Mouse (Mus musculus) 3T3-L1 (cell line): Measurements from ENCODE around the gene BC004004.
A peak's percentile ranks its signal among the peaks of the same experiment; 100 is the strongest.
"Not testable (repeated sequence)": the region's sequence is repeated elsewhere in the genome, so short reads cannot be mapped to it uniquely, and the experiment has no call there.

Source experiments
- DNase-seq: peaks from one replicate; pipeline ENCODE4 v3.0.0-alpha.2; 2015; ENCODE audit warnings: low read depth, low spot score

The BC004004 gene

GRCm38 (mm10) chr17:29268682-29269348 is at the start of gene BC004004:
TSS of gene BC004004 (plus strand) at chr17:29268788.
- DNase-seq: peak; percentile 97

GRCm38 (mm10) chr17:29220631-29221030 is 48.0 kb upstream of the BC004004 start:
- no peak for DNase-seq

- DNase-seq: no peak
Measured at GRCm38 (mm10) chr17:29231109-29231508, 37.5 kb upstream of the BC004004 start.

DNA sequence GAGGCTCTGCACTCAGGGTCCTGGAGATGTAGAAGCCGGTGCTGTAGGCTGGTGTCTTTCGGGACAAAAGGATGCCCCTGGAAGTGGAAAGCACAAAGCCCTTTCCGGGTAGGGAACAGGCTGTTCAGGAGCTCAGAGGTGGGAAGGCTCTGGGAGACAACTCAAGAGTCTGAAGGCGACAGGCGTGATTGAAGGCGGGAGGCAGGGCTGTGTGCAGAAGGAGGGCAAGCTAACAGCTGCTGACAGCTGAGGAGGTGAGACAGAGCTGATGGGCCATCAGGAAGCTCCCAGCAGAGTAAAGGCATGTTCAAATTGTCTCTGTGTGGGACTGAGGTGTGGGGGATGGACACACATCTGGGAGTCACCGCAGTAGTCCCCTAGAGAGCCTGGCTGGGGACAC is 32.5 kb upstream of the BC004004 start:
- no peak for DNase-seq

DNA sequence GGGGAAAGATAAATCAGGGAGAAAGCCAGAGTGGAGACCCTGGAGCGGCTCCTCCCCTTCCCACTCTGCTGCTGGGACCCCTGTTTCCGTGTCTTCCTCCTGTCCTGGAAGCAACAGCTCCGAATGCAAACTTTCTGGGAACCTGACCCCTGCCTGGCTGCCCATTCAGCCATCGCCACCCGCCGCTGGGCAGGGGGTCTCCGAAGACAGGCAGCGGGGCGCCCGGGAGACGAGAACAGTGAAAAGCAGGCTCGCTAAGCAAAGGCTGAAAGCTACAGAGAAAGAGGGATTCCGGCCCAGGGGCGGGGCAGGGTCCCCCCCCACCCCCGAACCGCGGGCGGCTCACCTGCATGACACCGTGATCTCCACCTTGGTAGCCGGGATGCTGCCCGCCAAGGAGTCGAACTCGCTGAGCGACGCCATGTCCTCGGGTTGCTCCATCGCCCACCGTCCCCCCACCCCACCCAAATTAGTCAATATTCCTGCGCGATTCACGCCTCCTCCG is 31.3 kb upstream of the BC004004 start:
- no peak for DNase-seq

GRCm38 (mm10) chr17:29237772-29238420 is 30.7 kb upstream of the BC004004 start, which contains the start of gene Cpne5:
TSS of gene Cpne5 (minus strand) at chr17:29238167.
- no peak for DNase-seq

DNA sequence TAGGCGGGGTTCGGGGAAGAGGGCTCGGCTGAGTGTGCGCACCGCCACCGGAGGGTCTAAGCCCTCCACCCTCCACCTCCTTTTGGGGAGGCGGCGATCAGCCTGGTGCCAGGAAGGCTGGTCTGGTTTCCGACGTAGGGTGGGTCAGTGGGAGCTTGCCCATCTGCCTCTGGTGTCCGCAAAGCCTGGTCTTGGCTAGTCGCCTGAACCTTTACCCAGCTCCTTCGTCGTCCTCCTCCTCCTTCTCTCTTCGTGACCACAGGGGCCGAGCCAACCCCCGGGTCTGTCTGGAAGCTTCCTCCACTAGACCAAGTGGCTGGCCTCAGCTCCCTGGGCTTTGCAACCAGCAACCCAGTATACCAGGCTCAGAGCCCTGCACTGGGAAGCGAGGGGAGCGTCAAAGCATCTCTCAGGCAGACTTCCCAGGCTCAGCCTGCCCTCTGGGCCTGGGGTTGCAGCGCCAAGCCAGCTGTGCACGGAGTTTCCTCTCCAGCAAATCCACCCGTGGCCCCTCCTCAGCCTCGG is 30.1 kb upstream of the BC004004 start:
- no peak for DNase-seq

GRCm38 (mm10) chr17:29244912-29245311 is 23.7 kb upstream of the BC004004 start:
- no peak for DNase-seq

DNA sequence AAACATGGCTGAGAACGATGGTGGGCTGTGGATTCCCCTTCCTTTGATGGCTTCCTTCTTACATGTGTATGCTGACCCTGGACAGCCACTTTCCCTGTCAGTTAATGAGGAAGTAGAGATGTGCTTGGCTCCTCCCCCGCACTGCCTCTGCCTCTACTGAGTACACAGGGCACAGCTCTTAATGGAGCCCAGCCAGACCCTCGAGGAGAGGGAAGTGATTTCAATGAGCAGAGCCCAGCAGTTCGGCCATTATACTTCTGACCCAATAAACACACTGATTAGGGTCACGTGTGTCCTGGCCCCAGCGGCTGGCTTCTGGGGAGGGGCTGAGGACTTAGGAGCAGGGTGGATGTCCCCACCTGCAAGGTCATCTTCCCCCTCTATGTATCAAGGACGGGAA is 22.9 kb upstream of the BC004004 start:
- no peak for DNase-seq

GRCm38 (mm10) chr17:29246602-29247001 is 22.0 kb upstream of the BC004004 start:
- peak; percentile 94 for DNase-seq

- DNase-seq: no peak
Measured at GRCm38 (mm10) chr17:29247881-29248280, 20.7 kb upstream of the BC004004 start.

DNA sequence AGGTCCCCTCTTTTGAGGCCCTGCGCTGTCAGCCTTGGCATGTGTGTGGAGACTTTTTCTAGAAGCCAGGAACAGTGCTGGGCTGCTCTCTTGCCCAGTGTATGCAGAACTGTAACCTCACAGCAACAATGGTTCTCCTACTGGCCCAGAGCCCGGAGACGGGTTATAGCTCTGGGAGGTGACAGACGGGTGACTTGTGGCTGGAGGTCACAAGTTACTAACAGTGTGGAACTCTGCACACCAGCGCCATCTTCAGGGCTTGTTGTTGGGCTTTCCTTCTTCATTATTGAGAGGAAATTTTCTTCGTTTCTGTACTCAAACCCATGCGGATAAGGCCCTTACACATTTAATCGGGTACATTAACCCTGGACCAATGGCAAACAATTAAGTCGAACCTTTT is 19.1 kb upstream of the BC004004 start:
- peak; percentile 55 for DNase-seq

DNA sequence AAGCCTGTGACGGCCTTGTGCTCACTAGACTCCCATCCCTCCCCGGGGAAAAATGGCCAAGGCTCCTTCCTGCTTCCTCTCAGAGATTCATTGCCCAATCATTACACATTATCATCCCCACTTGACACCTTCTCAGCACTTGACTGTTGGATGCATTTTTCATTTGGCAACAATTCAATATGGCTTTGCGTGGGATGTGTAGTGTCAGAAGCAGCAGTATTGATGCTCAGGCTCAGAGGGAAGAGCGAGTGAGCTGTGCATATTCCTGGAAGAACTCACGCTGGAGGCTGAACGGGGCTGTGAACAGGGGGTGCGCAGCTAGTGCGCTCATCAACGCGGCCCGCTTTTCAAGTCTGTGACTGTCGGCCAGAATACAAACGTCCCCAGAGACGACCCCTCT is 17.6 kb upstream of the BC004004 start:
- not testable (repeated sequence) for DNase-seq

DNA sequence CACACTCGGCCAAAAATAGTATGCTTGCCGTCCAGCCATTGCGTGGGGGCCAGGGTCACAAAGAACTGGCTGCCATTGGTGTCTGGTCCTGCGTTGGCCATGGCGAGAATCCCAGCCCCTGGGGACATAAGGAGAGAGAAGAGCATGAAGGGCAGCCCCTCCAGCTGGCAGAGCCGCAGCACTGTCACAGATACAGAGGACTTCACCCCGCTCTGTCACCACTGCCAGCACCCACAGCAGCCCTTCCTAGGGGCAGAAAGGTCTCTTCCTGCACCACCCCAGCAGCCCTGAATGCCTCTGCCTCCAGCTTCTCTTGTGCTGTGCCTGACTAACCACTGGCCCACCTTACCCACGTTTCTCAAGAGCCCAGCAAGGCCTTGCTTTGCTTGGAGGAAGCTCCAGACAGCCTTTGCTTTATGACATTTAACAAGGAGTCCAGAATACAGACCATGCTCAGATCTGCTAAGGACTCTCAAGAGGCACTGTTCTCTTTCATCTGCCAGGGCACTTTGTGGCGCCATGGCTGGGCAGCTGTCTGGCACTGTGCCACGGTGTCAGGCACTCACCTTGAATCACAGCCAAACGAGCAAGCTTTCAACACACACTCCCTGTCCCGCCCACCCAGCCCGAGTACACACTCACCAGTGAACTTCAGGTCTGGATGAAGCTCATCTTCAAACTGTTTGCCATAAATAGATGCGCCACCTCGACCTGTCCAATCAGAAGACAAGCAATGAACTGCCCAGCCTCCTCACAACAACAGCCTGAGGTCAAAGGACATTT is 16.8 kb upstream of the BC004004 start:
- DNase-seq: no peak

DNA sequence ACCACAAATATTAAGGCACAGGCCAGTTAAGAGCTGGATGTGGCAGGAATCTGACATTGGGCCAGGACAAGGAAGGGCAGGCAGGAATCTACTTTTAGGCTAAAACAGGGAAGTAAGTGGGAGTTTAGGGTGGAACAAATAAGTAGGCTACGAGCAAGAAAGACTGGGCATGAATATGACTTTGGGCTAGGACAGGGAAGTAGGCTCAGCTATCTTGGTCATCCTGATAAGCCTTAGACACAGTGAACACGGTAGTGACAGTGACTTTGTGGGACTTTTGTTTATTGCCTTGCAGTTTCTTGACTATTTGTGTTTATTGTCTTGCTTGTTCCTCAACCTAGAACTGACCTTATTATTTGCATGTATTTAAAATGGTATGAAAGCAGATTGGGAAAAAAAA is 15.4 kb upstream of the BC004004 start:
- DNase-seq: no peak

GRCm38 (mm10) chr17:29253684-29254083 is 14.9 kb upstream of the BC004004 start:
- no peak for DNase-seq

- not testable (repeated sequence) for DNase-seq
Measured at GRCm38 (mm10) chr17:29254784-29255183, 13.8 kb upstream of the BC004004 start.

GRCm38 (mm10) chr17:29256507-29256906 is 12.1 kb upstream of the BC004004 start:
- no peak for DNase-seq

DNA sequence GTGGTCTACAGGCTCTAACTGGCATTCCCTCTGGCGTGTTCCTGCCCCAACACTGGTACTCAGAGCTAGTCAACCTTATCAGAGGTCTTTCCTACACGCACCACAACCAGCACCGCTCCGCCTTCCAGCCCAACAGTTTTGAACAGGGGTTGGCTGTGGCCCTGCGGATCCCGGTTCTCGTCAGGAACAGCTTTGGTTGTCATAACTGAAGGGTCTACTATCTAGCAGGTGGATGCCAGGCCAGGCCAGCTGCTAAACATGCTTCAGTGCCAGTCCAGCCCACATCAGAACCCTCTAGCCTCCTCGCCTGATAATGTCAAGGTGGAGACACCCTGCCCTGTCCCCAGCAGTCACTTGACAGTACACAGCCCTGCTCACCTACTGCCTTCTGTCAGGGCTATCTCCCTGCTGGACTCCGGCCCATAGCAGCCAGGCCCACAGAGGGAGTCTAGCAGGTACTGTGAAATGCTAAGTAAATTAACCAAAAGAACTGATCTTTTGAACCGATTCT is 11.5 kb upstream of the BC004004 start:
- DNase-seq: no peak

GRCm38 (mm10) chr17:29258025-29258558 is 10.5 kb upstream of the BC004004 start:
- no peak for DNase-seq

DNA sequence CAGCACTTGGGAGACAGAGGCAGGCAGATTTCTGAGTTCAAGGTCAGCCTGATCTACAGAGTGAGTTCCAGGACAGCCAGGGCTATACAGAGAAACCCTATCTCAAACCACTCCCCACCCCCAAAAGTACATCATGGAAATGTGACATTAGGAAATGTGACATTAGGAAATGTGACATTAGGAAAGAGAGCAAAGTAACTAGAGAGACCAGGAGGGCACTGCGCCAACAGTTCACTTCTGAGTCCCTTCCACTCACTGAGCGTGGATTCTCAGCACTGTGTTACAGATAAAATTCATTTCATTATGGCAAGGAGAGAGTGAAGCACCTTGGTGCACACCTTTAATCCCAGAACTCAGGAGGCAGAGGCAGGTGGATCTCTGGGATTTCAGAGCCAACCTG is 9.7 kb upstream of the BC004004 start:
- no peak for DNase-seq

DNA sequence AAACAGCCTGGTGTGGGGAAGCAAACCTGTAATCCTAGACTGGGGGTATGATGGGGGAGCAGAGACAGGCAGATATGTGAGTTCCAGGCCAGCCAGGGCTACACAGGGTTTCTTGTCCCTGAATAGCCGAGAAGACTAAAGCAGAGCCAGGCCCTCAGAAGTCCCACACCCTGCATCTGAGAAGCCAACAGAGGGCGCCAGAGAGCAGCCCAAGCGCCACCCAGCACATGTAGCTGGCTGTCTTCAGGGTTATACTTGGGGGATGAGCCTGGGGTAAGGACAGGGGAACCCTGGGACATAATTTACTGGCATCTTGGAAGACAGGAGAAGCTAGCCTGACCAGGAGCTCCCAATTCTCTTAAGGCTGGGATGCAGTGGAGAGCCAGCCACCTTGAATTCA is 9.1 kb upstream of the BC004004 start:
- DNase-seq: peak; percentile 91
